Mouse (Mus musculus) monocyte, adult 5-6 weeks (primary cell): ENCODE measurements around the gene Gm11168. TPM values are rescaled to one million over a fixed set of nuclear protein-coding genes. Genes with fewer than 3 reads are reported as not detected.
"Not testable (repeated sequence)": the region's sequence is repeated elsewhere in the genome, so short reads cannot be mapped to it uniquely, and the experiment has no call there.

ENCODE experiments used
- ATAC-seq: fragments of 153-309, 156-312 bp; replicated peaks from 2 replicates; pipeline ENCODE4 v1.8.0; 2017; ENCODE audit warnings: mild to moderate bottlenecking; ENCODE audit not compliant: low TSS enrichment, insufficient number of reproducible peaks, severe bottlenecking, poor library complexity, low FRiP score
- total RNA-seq: library from RNA; stranded (forward); fragments of 200-1000, 200-491, 200-594 nt; gene quantifications from 3 replicates; pipeline ENCODE4 v1.2.3, GENCODE M21; 2017

Gene Gm11168
- total RNA-seq: 3.6 to 13.9 TPM (median 4.9 TPM) in 3 replicates

GRCm38 (mm10) chr9:3002794-3003396 is at the start of gene Gm11168:
Gene Gm11168 (plus strand): TSS chr9:3003346.
- ATAC-seq: not testable (repeated sequence)

GRCm38 (mm10) chr9:3000445-3000972 is 2.6 kb upstream of the Gm11168 start, which contains the start of gene Gm10722:
Gene Gm10722 (plus strand): TSS chr9:3000922.
- not testable (repeated sequence) for ATAC-seq

- ATAC-seq: not testable (repeated sequence)
Observed at GRCm38 (mm10) chr9:3001006-3001405, 2.1 kb upstream of the Gm11168 start.

- ATAC-seq: 0 out of 2 replicates have a peak, but pooled peaks have one; percentile 47
Observed at GRCm38 (mm10) chr9:3001948-3002659, 1.0 kb upstream of the Gm11168 start.

GRCm38 (mm10) chr9:3006179-3006578 is 3.0 kb downstream of the Gm11168 start:
- peak; percentile 47 for ATAC-seq

GRCm38 (mm10) chr9:3006636-3007035 is 3.5 kb downstream of the Gm11168 start:
- ATAC-seq: not testable (repeated sequence)

GRCm38 (mm10) chr9:3007272-3007671 is 4.1 kb downstream of the Gm11168 start:
- ATAC-seq: peak; percentile 33; the same call in 1 of the 2 replicates

GRCm38 (mm10) chr9:3009331-3009730 is 6.2 kb downstream of the Gm11168 start:
- peak; percentile 25 for ATAC-seq

- peak; percentile 64 for ATAC-seq
Observed at GRCm38 (mm10) chr9:3012054-3012621, 9.0 kb downstream of the Gm11168 start.

GRCm38 (mm10) chr9:3012733-3013279 is 9.7 kb downstream of the Gm11168 start, which contains the start of gene Gm10721:
Gene Gm10721 (plus strand): TSS chr9:3013140.
- peak; percentile 42 for ATAC-seq

GRCm38 (mm10) chr9:3015354-3015753 is 12.2 kb downstream of the Gm11168 start, which contains the start of gene Gm10720:
Gene Gm10720 (plus strand): TSS chr9:3015654.
- ATAC-seq: not testable (repeated sequence)

GRCm38 (mm10) chr9:3015896-3016295 is 12.8 kb downstream of the Gm11168 start:
- ATAC-seq: not testable (repeated sequence)

GRCm38 (mm10) chr9:3017108-3017507 is 14.0 kb downstream of the Gm11168 start, which contains the start of gene Gm10719:
Gene Gm10719 (plus strand): TSS chr9:3017408.
- ATAC-seq: not testable (repeated sequence)

GRCm38 (mm10) chr9:3018944-3019343 is 15.8 kb downstream of the Gm11168 start:
- ATAC-seq: not testable (repeated sequence)

- ATAC-seq: peak; percentile 56
Observed at GRCm38 (mm10) chr9:3019835-3020727, 16.9 kb downstream of the Gm11168 start.

- ATAC-seq: not testable (repeated sequence)
Observed at GRCm38 (mm10) chr9:3022316-3023008, 19.3 kb downstream of the Gm11168 start.

GRCm38 (mm10) chr9:3023312-3023984 is 20.3 kb downstream of the Gm11168 start, which contains the start of gene Gm10718:
Gene Gm10718 (plus strand): TSS chr9:3023547.
- not testable (repeated sequence) for ATAC-seq
